16 mouse cellular contexts compared by ENCODE assay signal in genomic region chr17:24537536-24537935, GRCm38 (mm10). TPM values are rescaled to one million over a fixed set of nuclear protein-coding genes. Genes with fewer than 3 reads are reported as not detected.
A peak's percentile ranks its signal among the peaks of the same experiment; 100 is the strongest.
DNase-seq lines count a peak whose midpoint lies in the region; ATAC-seq lines count a peak whose summit lies in the region.
"Had no signal": no experiment of that assay in that cellular context is flagged by ENCODE, and none has a peak within 500 bp of the region (broad histone marks: within the 10 kb centered on the region; RNA-seq: fewer than 3 reads in every experiment).

No protein-coding gene starts in this region.

- ATAC-seq in hindbrain, embryonic 12.5 days (ENCODE audit: low FRiP score), result no peak
- no peak for ATAC-seq in hindbrain, embryonic 11.5 days (ENCODE audit: low FRiP score)
- ATAC-seq in neural tube, embryonic 11.5 days (ENCODE audit: insufficient read depth, low FRiP score, low TSS enrichment), result no peak
- ATAC-seq in hindbrain, embryonic 16.5 days, result peak; percentile 41; the same call in 1 of the 2 replicates
- ATAC-seq in monocyte, adult 5-6 weeks (replicated peaks; ENCODE audit: insufficient number of reproducible peaks, low FRiP score, low TSS enrichment, poor library complexity, severe bottlenecking), result no peak
- ATAC-seq: inflammation-experienced regulatory T-cells, adult 6 months had no signal

- DNase-seq in hindbrain, embryonic 11.5 days (ENCODE audit: low spot score), result no peak
- peak; percentile 6 for DNase-seq in neural tube, embryonic 11.5 days (ENCODE audit: low spot score)
- DNase-seq in neural tube, embryonic 10.5 days (ENCODE audit: extremely low spot score, low spot score), result no peak
- peak; percentile 89 for DNase-seq in telencephalon, adult 2 months (ENCODE audit: low read depth, low spot score)
- no peak for DNase-seq in cerebellum, postnatal 10 days
- DNase-seq: B cell, adult 2 months; cerebellum, postnatal 36 days; gastrocnemius, postnatal 14 days; kidney, postnatal 36 days; lung, postnatal 14 days; spleen, adult 18-20 months; thymus, adult 2 months had no signal

- peak overlapping the region; percentile 8; the same call in 1 of the 2 replicates for H3K9ac ChIP-seq in hindbrain, embryonic 12.5 days
- no peak overlapping the region for H3K9ac ChIP-seq in hindbrain, embryonic 11.5 days (ENCODE audit: low read depth, low read length)
- no peak overlapping the region for H3K9ac ChIP-seq in neural tube, embryonic 11.5 days (ENCODE audit: low read length)
- H3K9ac ChIP-seq in hindbrain, embryonic 16.5 days (ENCODE audit: low read depth, low read length), result peak overlapping the region; percentile 38

- 42% methylated on average over 3 of the region's 3 CpGs for WGBS in hindbrain, embryonic 12.5 days
- WGBS in hindbrain, embryonic 11.5 days, result 40% methylated on average over 3 of the region's 3 CpGs
- WGBS in neural tube, embryonic 11.5 days, result 57% methylated on average over 3 of the region's 3 CpGs
- 32% methylated on average over 3 of the region's 3 CpGs for WGBS in hindbrain, embryonic 16.5 days

- no peak overlapping the region for H3K4me3 ChIP-seq in hindbrain, embryonic 12.5 days
- H3K4me3 ChIP-seq in hindbrain, embryonic 11.5 days (ENCODE audit: low read depth, low read length), result no peak overlapping the region
- H3K4me3 ChIP-seq in neural tube, embryonic 11.5 days (ENCODE audit: low read depth, low read length), result no peak overlapping the region
- no peak overlapping the region for H3K4me3 ChIP-seq in hindbrain, embryonic 16.5 days (ENCODE audit: low read length)

- no peak overlapping the region for H3K27ac ChIP-seq in hindbrain, embryonic 12.5 days
- no peak overlapping the region for H3K27ac ChIP-seq in hindbrain, embryonic 11.5 days (ENCODE audit: low read depth, low read length)
- no peak overlapping the region for H3K27ac ChIP-seq in neural tube, embryonic 11.5 days (ENCODE audit: low read depth, low read length)
- peak overlapping the region; percentile 54; the same call in 1 of the 2 replicates for H3K27ac ChIP-seq in hindbrain, embryonic 16.5 days (ENCODE audit: low read depth, low read length)

- no peak overlapping the region for H3K4me2 ChIP-seq in hindbrain, embryonic 12.5 days (replicated peaks)
- H3K4me2 ChIP-seq in hindbrain, embryonic 11.5 days (replicated peaks; ENCODE audit: low read depth, low read length), result no peak overlapping the region
- no peak overlapping the region for H3K4me2 ChIP-seq in neural tube, embryonic 11.5 days (ENCODE audit: low read depth)
- peak overlapping the region; percentile 5; the same call in 1 of the 2 replicates for H3K4me2 ChIP-seq in hindbrain, embryonic 16.5 days (ENCODE audit: low read length)

- peaks cover 14% of the 10 kb centered on the region for H3K4me1 ChIP-seq in hindbrain, embryonic 12.5 days
- peaks cover 5% of the 10 kb centered on the region for H3K4me1 ChIP-seq in hindbrain, embryonic 11.5 days (replicated peaks; ENCODE audit: control insufficient read depth, insufficient read depth, low read length)
- H3K4me1 ChIP-seq in neural tube, embryonic 11.5 days (ENCODE audit: control insufficient read depth, insufficient read depth, low read length), result peaks cover 5% of the 10 kb centered on the region
- peaks cover 12% of the 10 kb centered on the region for H3K4me1 ChIP-seq in hindbrain, embryonic 16.5 days (ENCODE audit: control insufficient read depth, insufficient read depth, low read depth, low read length)

- no peaks in the 10 kb centered on the region for H3K27me3 ChIP-seq in hindbrain, embryonic 12.5 days
- H3K27me3 ChIP-seq in hindbrain, embryonic 11.5 days (ENCODE audit: control insufficient read depth, insufficient read depth, low read length), result no peaks in the 10 kb centered on the region
- H3K27me3 ChIP-seq in neural tube, embryonic 11.5 days (ENCODE audit: control insufficient read depth, insufficient read depth, low read length), result no peaks in the 10 kb centered on the region
- no peaks in the 10 kb centered on the region for H3K27me3 ChIP-seq in hindbrain, embryonic 16.5 days (replicated peaks; ENCODE audit: control insufficient read depth, insufficient read depth, low read length)

- no peaks in the 10 kb centered on the region for H3K36me3 ChIP-seq in hindbrain, embryonic 12.5 days
- no peaks in the 10 kb centered on the region for H3K36me3 ChIP-seq in hindbrain, embryonic 11.5 days (ENCODE audit: control insufficient read depth, insufficient read depth, low read length)
- H3K36me3 ChIP-seq in neural tube, embryonic 11.5 days (ENCODE audit: control insufficient read depth, insufficient read depth, low read length), result no peaks in the 10 kb centered on the region; the same call in 1 of the 2 replicates
- H3K36me3 ChIP-seq in hindbrain, embryonic 16.5 days (ENCODE audit: control insufficient read depth, insufficient read depth, low read length), result no peaks in the 10 kb centered on the region

- H3K9me3 ChIP-seq in hindbrain, embryonic 12.5 days (replicated peaks), result no peaks in the 10 kb centered on the region
- no peaks in the 10 kb centered on the region for H3K9me3 ChIP-seq in hindbrain, embryonic 11.5 days (ENCODE audit: control insufficient read depth, low read length)
- H3K9me3 ChIP-seq in neural tube, embryonic 11.5 days (ENCODE audit: control insufficient read depth, low read length), result no peaks in the 10 kb centered on the region
- H3K9me3 ChIP-seq in hindbrain, embryonic 16.5 days (ENCODE audit: control insufficient read depth, low read length), result no peaks in the 10 kb centered on the region

RNA-seq across cellular contexts. Expression of gene Rab26, which starts 3.5 kb away (rescaled TPM):
- polyA plus RNA-seq in hindbrain, embryonic 12.5 days (2016; fragmentation: Nextera tagmentation; extraction: Ambion mirVana), result 2.1 and 2.8 TPM in 2 replicates
- polyA plus RNA-seq in hindbrain, embryonic 11.5 days (2014; fragmentation: Nextera tagmentation; extraction: Ambion mirVana), result 1.8 and 2.8 TPM in 2 replicates
- 1.2 and 1.7 TPM in 2 replicates for polyA plus RNA-seq in neural tube, embryonic 11.5 days (2014; fragmentation: Nextera tagmentation; extraction: Ambion mirVana)
- polyA plus RNA-seq in hindbrain, embryonic 16.5 days (2015; fragmentation: Nextera tagmentation; extraction: Ambion mirVana), result 10.9 and 13.0 TPM in 2 replicates
- total RNA-seq in monocyte, adult 5-6 weeks (2017), result 0.39 TPM in 1 of 3 replicates, not detected in the others

RNA-seq across cellular contexts. Expression of gene Traf7, which starts 9.8 kb away (rescaled TPM):
- 86.5 and 87.0 TPM in 2 replicates for polyA plus RNA-seq in hindbrain, embryonic 12.5 days (2016; fragmentation: Nextera tagmentation; extraction: Ambion mirVana)
- polyA plus RNA-seq in hindbrain, embryonic 11.5 days (2014; fragmentation: Nextera tagmentation; extraction: Ambion mirVana), result 65.8 and 71.1 TPM in 2 replicates
- polyA plus RNA-seq in neural tube, embryonic 11.5 days (2014; fragmentation: Nextera tagmentation; extraction: Ambion mirVana), result 81.2 and 88.1 TPM in 2 replicates
- polyA plus RNA-seq in hindbrain, embryonic 16.5 days (2015; fragmentation: Nextera tagmentation; extraction: Ambion mirVana), result 85.9 and 94.2 TPM in 2 replicates
- total RNA-seq in monocyte, adult 5-6 weeks (2017), result 83.2 to 132 TPM (median 118 TPM) in 3 replicates

RNA-seq across cellular contexts. Expression of gene Pkd1, which starts 12.1 kb away (rescaled TPM):
- polyA plus RNA-seq in hindbrain, embryonic 12.5 days (2016; fragmentation: Nextera tagmentation; extraction: Ambion mirVana), result 20.5 and 25.5 TPM in 2 replicates
- 16.0 and 22.2 TPM in 2 replicates for polyA plus RNA-seq in hindbrain, embryonic 11.5 days (2014; fragmentation: Nextera tagmentation; extraction: Ambion mirVana)
- 20.6 and 29.0 TPM in 2 replicates for polyA plus RNA-seq in neural tube, embryonic 11.5 days (2014; fragmentation: Nextera tagmentation; extraction: Ambion mirVana)
- 26.8 and 29.9 TPM in 2 replicates for polyA plus RNA-seq in hindbrain, embryonic 16.5 days (2015; fragmentation: Nextera tagmentation; extraction: Ambion mirVana)
- 9.1 to 15.7 TPM (median 11.9 TPM) in 3 replicates for total RNA-seq in monocyte, adult 5-6 weeks (2017)

RNA-seq across cellular contexts. Expression of gene Caskin1, which starts 49.1 kb away (rescaled TPM):
- 24.2 and 25.0 TPM in 2 replicates for polyA plus RNA-seq in hindbrain, embryonic 12.5 days (2016; fragmentation: Nextera tagmentation; extraction: Ambion mirVana)
- polyA plus RNA-seq in hindbrain, embryonic 11.5 days (2014; fragmentation: Nextera tagmentation; extraction: Ambion mirVana), result 6.4 and 9.2 TPM in 2 replicates
- 7.4 and 8.4 TPM in 2 replicates for polyA plus RNA-seq in neural tube, embryonic 11.5 days (2014; fragmentation: Nextera tagmentation; extraction: Ambion mirVana)
- 43.6 and 44.6 TPM in 2 replicates for polyA plus RNA-seq in hindbrain, embryonic 16.5 days (2015; fragmentation: Nextera tagmentation; extraction: Ambion mirVana)
- not detected in 3 replicates for total RNA-seq in monocyte, adult 5-6 weeks (2017)

RNA-seq across cellular contexts. Expression of gene Mlst8, which starts 58.7 kb away (rescaled TPM):
- polyA plus RNA-seq in hindbrain, embryonic 12.5 days (2016; fragmentation: Nextera tagmentation; extraction: Ambion mirVana), result 35.2 and 36.9 TPM in 2 replicates
- 27.8 and 37.7 TPM in 2 replicates for polyA plus RNA-seq in hindbrain, embryonic 11.5 days (2014; fragmentation: Nextera tagmentation; extraction: Ambion mirVana)
- 26.2 and 29.7 TPM in 2 replicates for polyA plus RNA-seq in neural tube, embryonic 11.5 days (2014; fragmentation: Nextera tagmentation; extraction: Ambion mirVana)
- 36.2 and 39.3 TPM in 2 replicates for polyA plus RNA-seq in hindbrain, embryonic 16.5 days (2015; fragmentation: Nextera tagmentation; extraction: Ambion mirVana)
- total RNA-seq in monocyte, adult 5-6 weeks (2017), result 8.4 to 19.3 TPM (median 11.2 TPM) in 3 replicates

Comparison
In these comparisons a context has a peak if more than half of its experiments do, and no peak if none do; other contexts are left out.
1. H3K9ac ChIP-seq: peak in hindbrain, embryonic 12.5 days (single experiment) and hindbrain, embryonic 16.5 days (single experiment); none in hindbrain, embryonic 11.5 days (single experiment) and neural tube, embryonic 11.5 days (single experiment).
2. DNase-seq: peak in neural tube, embryonic 11.5 days (single experiment) and telencephalon, adult 2 months (single experiment); none in hindbrain, embryonic 11.5 days (single experiment), neural tube, embryonic 10.5 days (single experiment) and cerebellum, postnatal 10 days (0 of 2).